9 mouse cellular contexts compared by ENCODE assay signal in genomic region chr10:100015370-100016325, GRCm38 (mm10). TPM values are rescaled to one million over a fixed set of nuclear protein-coding genes. Genes with fewer than 3 reads are reported as not detected.
DNase-seq lines count a peak whose midpoint lies in the region; ATAC-seq and TF ChIP-seq lines count a peak whose summit lies in the region.
"Had no signal": no experiment of that assay in that cellular context is flagged by ENCODE, and none has a peak within 500 bp of the region (broad histone marks: within the 10 kb centered on the region; RNA-seq: fewer than 3 reads in every experiment).

Gene Kitl, plus strand, starts transcription at chr10:100015630.

- peak within 1 kb of the TSS; percentile 82 for H3K27ac ChIP-seq in embryonic facial prominence, embryonic 15.5 days (replicated peaks)
- peak within 1 kb of the TSS; percentile 64 for H3K27ac ChIP-seq in heart, embryonic 11.5 days (ENCODE audit: low read depth, low read length)
- H3K27ac ChIP-seq in kidney, embryonic 15.5 days, result peak within 1 kb of the TSS; percentile 78
- peak within 1 kb of the TSS; percentile 36; the same call in 1 of the 2 replicates for H3K27ac ChIP-seq in liver, embryonic 11.5 days (ENCODE audit: low read depth, low read length)
- peak within 1 kb of the TSS; percentile 77 for H3K27ac ChIP-seq in testis, adult 2 months (ENCODE audit: control insufficient read depth, insufficient read depth, low read depth, low read length)

- H3K9ac ChIP-seq in embryonic facial prominence, embryonic 15.5 days, result peak within 1 kb of the TSS; percentile 54
- peak within 1 kb of the TSS; percentile 73 for H3K9ac ChIP-seq in heart, embryonic 11.5 days (ENCODE audit: low read depth, low read length)
- peak within 1 kb of the TSS; percentile 76 for H3K9ac ChIP-seq in kidney, embryonic 15.5 days
- peak within 1 kb of the TSS; percentile 70 for H3K9ac ChIP-seq in liver, embryonic 11.5 days (ENCODE audit: low read depth, low read length)

- peaks cover 26% of the 10 kb centered on the region for H3K4me1 ChIP-seq in embryonic facial prominence, embryonic 15.5 days
- peaks cover 13% of the 10 kb centered on the region; the same call in 1 of the 2 replicates for H3K4me1 ChIP-seq in heart, embryonic 11.5 days (ENCODE audit: control insufficient read depth, insufficient read depth, low read length)
- peaks cover 32% of the 10 kb centered on the region for H3K4me1 ChIP-seq in kidney, embryonic 15.5 days
- peaks cover 3% of the 10 kb centered on the region; the same call in 1 of the 2 replicates for H3K4me1 ChIP-seq in liver, embryonic 11.5 days (replicated peaks; ENCODE audit: control insufficient read depth, insufficient read depth, low read length)
- H3K4me1 ChIP-seq in testis, adult 2 months (ENCODE audit: control insufficient read depth, insufficient read depth, low read length), result peaks cover 6% of the 10 kb centered on the region

- no peaks in the 10 kb centered on the region for H3K36me3 ChIP-seq in embryonic facial prominence, embryonic 15.5 days
- H3K36me3 ChIP-seq in heart, embryonic 11.5 days (ENCODE audit: control insufficient read depth, insufficient read depth, low read length), result no peaks in the 10 kb centered on the region
- no peaks in the 10 kb centered on the region for H3K36me3 ChIP-seq in kidney, embryonic 15.5 days
- H3K36me3 ChIP-seq in liver, embryonic 11.5 days (ENCODE audit: control insufficient read depth, insufficient read depth, low read length), result no peaks in the 10 kb centered on the region
- H3K36me3 ChIP-seq in myocyte (ENCODE audit: control insufficient read depth, insufficient read depth), result no peaks in the 10 kb centered on the region
- no peaks in the 10 kb centered on the region for H3K36me3 ChIP-seq in testis, adult 2 months (ENCODE audit: control insufficient read depth, insufficient read depth, low read length)

- peak; percentile 82 for ATAC-seq in embryonic facial prominence, embryonic 15.5 days (ENCODE audit: insufficient number of reproducible peaks, low FRiP score, low TSS enrichment, low read depth)
- peak; percentile 83 for ATAC-seq in heart, embryonic 11.5 days (replicated peaks; ENCODE audit: insufficient number of reproducible peaks, low FRiP score, low TSS enrichment)
- peak; percentile 94 for ATAC-seq in kidney, embryonic 15.5 days (replicated peaks; ENCODE audit: low FRiP score)
- ATAC-seq in liver, embryonic 11.5 days (replicated peaks; ENCODE audit: low FRiP score), result peak; percentile 79

- under 1% methylated on average over 70 of the region's 70 CpGs for WGBS in embryonic facial prominence, embryonic 15.5 days
- under 1% methylated on average over 68 of the region's 70 CpGs for WGBS in heart, embryonic 11.5 days (ENCODE audit: insufficient replicate concordance)
- WGBS in kidney, embryonic 15.5 days, result under 1% methylated on average over 68 of the region's 70 CpGs
- under 1% methylated on average over 61 of the region's 70 CpGs for WGBS in liver, embryonic 11.5 days

- H3K79me2 ChIP-seq in myocyte (ENCODE audit: control insufficient read depth, insufficient read depth), result no peaks in the 10 kb centered on the region

- TF ChIP-seq CTCF in testis, adult 2 months (IDR thresholded peaks at IDR 0.05; ENCODE audit: control insufficient read depth, insufficient read depth, insufficient replicate concordance, low read depth, low read length), result no peak

- peak within 1 kb of the TSS; percentile 76 for H3K4me3 ChIP-seq in embryonic facial prominence, embryonic 15.5 days (replicated peaks)
- H3K4me3 ChIP-seq in heart, embryonic 11.5 days (ENCODE audit: low read depth, low read length), result peak within 1 kb of the TSS; percentile 77
- peak within 1 kb of the TSS; percentile 83 for H3K4me3 ChIP-seq in kidney, embryonic 15.5 days (replicated peaks)
- H3K4me3 ChIP-seq in liver, embryonic 11.5 days (ENCODE audit: low read depth, low read length), result peak within 1 kb of the TSS; percentile 65
- H3K4me3 ChIP-seq in myocyte, result peak within 1 kb of the TSS; percentile 60
- peak within 1 kb of the TSS; percentile 91 for H3K4me3 ChIP-seq in testis, adult 2 months (ENCODE audit: control insufficient read depth, low read depth, low read length)

- H3K9me3 ChIP-seq in embryonic facial prominence, embryonic 15.5 days (replicated peaks), result no peaks in the 10 kb centered on the region
- no peaks in the 10 kb centered on the region for H3K9me3 ChIP-seq in heart, embryonic 11.5 days (replicated peaks; ENCODE audit: control insufficient read depth, low read length)
- H3K9me3 ChIP-seq in kidney, embryonic 15.5 days (replicated peaks), result no peaks in the 10 kb centered on the region
- no peaks in the 10 kb centered on the region for H3K9me3 ChIP-seq in liver, embryonic 11.5 days (ENCODE audit: control insufficient read depth, low read length)

- DNase-seq in spleen, adult 18-20 months, result peak; percentile 14 to 28
- no peak for DNase-seq in spleen, adult 12 weeks (ENCODE audit: low spot score)
- peak; percentile 81 for DNase-seq in liver, embryonic 11.5 days (ENCODE audit: low spot score)

- peak; percentile 84 for TF ChIP-seq POLR2A in myocyte (IDR thresholded peaks at IDR 0.05; ENCODE audit: insufficient read length, low read depth)
- peak; percentile 57; the same call in 1 of the 2 replicates for TF ChIP-seq POLR2A in testis, adult 2 months (IDR thresholded peaks at IDR 0.05; ENCODE audit: control insufficient read depth, low read depth, low read length)

- peak within 1 kb of the TSS; percentile 9 for H3ac ChIP-seq in myocyte (ENCODE audit: control insufficient read depth, insufficient read length)

- peaks cover 17% of the 10 kb centered on the region for H3K27me3 ChIP-seq in embryonic facial prominence, embryonic 15.5 days
- H3K27me3 ChIP-seq in heart, embryonic 11.5 days (ENCODE audit: control insufficient read depth, insufficient read depth, low read length), result no peaks in the 10 kb centered on the region
- H3K27me3 ChIP-seq in kidney, embryonic 15.5 days, result peaks cover 36% of the 10 kb centered on the region
- H3K27me3 ChIP-seq in liver, embryonic 11.5 days (replicated peaks; ENCODE audit: control insufficient read depth, insufficient read depth, low read length), result peaks cover 21% of the 10 kb centered on the region
- no peaks in the 10 kb centered on the region for H3K27me3 ChIP-seq in myocyte (ENCODE audit: control insufficient read depth, insufficient read depth, insufficient read length)
- H3K27me3 ChIP-seq in testis, adult 2 months (ENCODE audit: control insufficient read depth, insufficient read depth, low read length), result no peaks in the 10 kb centered on the region
- H3K27me3 ChIP-seq: CH12.LX had no signal

- H3K4me2 ChIP-seq in embryonic facial prominence, embryonic 15.5 days (replicated peaks), result peak within 1 kb of the TSS; percentile 94
- peak within 1 kb of the TSS; percentile 91 for H3K4me2 ChIP-seq in heart, embryonic 11.5 days
- H3K4me2 ChIP-seq in kidney, embryonic 15.5 days, result peak within 1 kb of the TSS; percentile 96
- peak within 1 kb of the TSS; percentile 70 for H3K4me2 ChIP-seq in liver, embryonic 11.5 days
- H3K4me2 ChIP-seq in myocyte (ENCODE audit: low read depth), result peak within 1 kb of the TSS; percentile 72

TF ChIP-seq in myocyte, 11 proteins besides CTCF, POLR2A, EP300 and RAD21:
- TF ChIP-seq TCF12 (IDR thresholded peaks at IDR 0.05; ENCODE audit: insufficient read depth, poor library complexity, severe bottlenecking) (no peak), MYOG (IDR thresholded peaks at IDR 0.05; ENCODE audit: control insufficient read depth in 1 of 3, insufficient read depth in 1 of 3, insufficient read length in 2 of 3, low read depth in 2 of 3) (peak in 1 of 3 experiments; percentile 28), MAX (IDR thresholded peaks at IDR 0.05; ENCODE audit: low read depth) (no peak), POLR2AphosphoS2 (IDR thresholded peaks at IDR 0.05; ENCODE audit: insufficient read length, low read depth) (peak; percentile 72), SRF (IDR thresholded peaks at IDR 0.05; ENCODE audit: control insufficient read depth, insufficient read length, low read depth) (no peak), CEBPB (IDR thresholded peaks at IDR 0.05; ENCODE audit: insufficient read depth, poor library complexity, severe bottlenecking) (no peak), MYOD1 (IDR thresholded peaks at IDR 0.05; ENCODE audit: control insufficient read depth in 1 of 3, insufficient read length in 2 of 3, low read depth in 2 of 3) (peak in 1 of 3 experiments; percentile 12), TCF3 (IDR thresholded peaks at IDR 0.05; ENCODE audit: insufficient read length, low read depth) (no peak), REST (IDR thresholded peaks at IDR 0.05; ENCODE audit: insufficient read depth, insufficient read length) (no peak), USF1 (IDR thresholded peaks at IDR 0.05; ENCODE audit: low read depth) (no peak), E2F4 (IDR thresholded peaks at IDR 0.05; ENCODE audit: insufficient read depth) (no peak)

RNA-seq across cellular contexts. Expression of gene Kitl, which starts in this region (rescaled TPM):
- 23.2 and 25.4 TPM in 2 replicates for polyA plus RNA-seq in embryonic facial prominence, embryonic 15.5 days (2015; fragmentation: Nextera tagmentation; extraction: Ambion mirVana)
- polyA plus RNA-seq in heart, embryonic 11.5 days (2014; fragmentation: Nextera tagmentation; extraction: Ambion mirVana), result 15.2 and 21.5 TPM in 2 replicates
- polyA plus RNA-seq in kidney, embryonic 15.5 days (2015; fragmentation: Nextera tagmentation; extraction: Ambion mirVana), result 24.3 and 26.3 TPM in 2 replicates
- polyA plus RNA-seq in liver, embryonic 11.5 days (2014; fragmentation: Nextera tagmentation; extraction: Ambion mirVana), result 24.0 and 30.4 TPM in 2 replicates
- 1.6 TPM for polyA plus RNA-seq in myocyte (2012; fragmentation: generic; extraction: Trizol)
- polyA plus RNA-seq in testis, adult 2 months (2012; rRNA removed), result 4.7 and 5.4 TPM in 2 replicates
